Mouse (Mus musculus): Measurements from ENCODE around the gene Fbln2.

Gene Fbln2

DNA sequence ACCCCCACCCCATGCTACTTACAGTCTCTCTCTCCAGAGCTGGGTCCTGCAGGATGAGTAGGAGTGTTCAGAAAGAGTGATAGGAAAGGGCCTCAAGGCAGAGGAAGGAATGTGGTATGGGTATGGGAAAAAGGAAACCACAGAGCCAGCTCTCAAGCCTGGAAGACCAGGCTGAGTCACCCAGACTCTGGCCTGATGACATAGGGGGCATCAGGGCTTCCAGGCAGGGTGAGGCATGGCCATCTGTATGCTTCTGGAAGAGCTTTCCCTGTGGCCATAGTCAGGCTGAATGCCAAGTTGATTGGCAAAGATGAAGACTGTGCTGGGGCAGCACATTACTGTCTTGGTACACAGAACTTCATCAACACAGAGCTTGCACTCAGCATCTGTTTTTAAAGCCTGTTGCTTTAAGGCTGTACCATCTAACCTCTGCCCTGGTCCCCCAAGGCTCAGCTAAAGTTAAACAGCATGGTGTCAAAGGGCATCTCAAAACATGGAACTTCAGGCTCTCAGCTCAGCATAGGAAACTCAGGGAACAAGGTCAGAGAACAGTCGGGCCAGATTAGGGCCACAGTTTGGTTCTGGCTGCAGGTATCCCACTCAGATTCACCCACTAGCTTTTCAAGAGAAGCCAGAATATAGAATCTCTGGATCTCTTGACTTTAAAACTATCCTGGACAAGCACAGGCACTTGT is 19.3 kb upstream of the Fbln2 start:
- DNase-seq: no peak

DNA sequence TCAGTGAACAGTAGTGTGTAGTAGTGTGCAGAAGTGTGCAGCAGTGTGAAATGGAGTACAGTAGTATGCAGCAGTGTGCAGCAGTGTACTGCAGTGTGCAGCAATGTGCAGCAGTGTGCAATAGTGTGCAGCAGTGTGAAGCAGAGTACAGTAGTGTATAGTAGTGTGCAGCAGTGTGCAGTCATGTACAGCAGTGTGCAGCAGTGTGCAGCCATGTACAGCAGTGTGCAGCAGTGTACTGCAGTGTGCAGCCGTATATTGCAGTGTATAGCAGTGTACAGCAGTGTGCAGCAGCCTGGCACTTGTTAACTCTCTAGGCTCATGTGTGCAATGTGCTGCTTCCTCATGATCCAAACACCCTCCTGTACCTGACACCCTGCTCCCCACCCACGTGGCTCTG is 13.8 kb upstream of the Fbln2 start:
- no peak for DNase-seq

DNA sequence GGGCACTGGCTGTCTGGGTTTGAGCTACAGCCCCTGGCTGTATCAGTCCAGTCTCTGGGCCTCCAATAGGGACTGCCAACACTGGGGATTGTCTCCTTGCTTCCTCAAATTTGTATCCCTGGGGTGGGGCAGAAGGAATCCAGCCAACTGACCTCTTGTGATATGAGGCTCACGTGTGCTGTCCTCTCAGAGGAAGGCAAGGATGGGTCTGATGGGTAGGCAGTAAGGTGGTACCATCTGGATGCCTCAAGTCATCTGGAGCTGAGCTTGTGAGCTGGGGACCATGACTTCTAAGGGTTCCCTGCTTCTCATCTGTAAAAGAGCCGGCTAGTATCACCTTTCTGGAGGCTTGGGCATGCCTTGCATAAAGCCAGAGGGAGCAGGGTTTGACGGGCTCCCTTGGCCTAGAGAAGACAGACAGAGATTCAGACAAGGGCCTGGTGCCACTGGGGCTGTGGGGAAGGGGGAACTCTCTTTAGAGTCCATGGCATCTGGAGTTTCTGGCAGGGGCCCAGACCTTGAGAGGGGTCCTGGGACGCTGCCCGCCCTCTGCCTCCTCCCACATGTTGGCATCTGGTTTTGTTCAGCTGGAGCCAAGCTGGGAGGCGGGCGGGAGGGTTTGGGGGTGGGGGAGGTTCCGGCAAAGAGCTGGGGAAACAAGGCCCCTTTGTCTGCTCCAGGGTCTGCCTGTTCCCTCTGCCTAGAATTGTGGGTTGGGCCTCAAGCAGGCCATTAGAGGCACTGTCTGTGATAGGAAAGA is 11.6 kb upstream of the Fbln2 start:
- no peak for DNase-seq

DNA sequence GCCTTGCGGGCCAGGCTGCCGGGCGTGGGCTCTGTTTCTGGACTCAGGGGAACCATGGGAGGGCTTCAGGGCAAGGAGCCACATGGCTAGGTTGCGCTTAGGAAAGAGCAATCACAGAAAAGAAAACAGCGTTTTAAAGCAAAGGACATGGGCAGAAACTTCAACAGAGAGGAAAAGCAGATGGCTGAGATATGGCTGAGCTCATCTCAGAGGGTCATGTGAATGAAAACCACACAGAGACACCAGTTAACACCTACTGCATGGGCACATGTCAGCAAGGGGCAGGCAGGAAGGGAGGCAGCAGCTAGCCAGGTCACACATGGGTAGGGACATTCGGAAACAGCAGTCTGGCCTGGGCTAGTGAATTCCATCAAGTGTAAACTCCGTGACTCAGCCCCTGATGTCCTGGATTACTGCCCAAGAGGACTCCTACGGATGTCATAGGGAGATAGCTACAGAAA is 10.3 kb upstream of the Fbln2 start:
- no peak for DNase-seq

DNA sequence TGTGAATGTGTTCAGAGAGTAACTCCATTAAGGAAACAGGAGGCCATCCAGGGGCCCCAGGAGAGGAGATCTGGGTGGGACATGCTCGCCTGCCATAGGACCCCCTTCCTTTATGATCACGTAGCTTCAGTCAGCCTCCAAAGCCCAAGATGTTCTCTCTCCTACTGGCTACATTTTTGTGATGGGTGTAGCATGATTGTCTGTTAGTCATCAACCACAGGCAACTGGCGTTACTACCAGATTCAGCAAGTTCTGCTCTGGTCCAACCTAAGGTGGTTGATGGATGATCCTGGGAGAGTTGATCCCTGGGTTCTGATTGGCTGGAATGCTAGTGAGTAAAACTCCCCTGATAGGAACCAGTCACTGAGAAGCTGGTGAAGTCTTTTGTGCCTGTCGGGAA is 9.7 kb upstream of the Fbln2 start:
- DNase-seq: no peak

DNA sequence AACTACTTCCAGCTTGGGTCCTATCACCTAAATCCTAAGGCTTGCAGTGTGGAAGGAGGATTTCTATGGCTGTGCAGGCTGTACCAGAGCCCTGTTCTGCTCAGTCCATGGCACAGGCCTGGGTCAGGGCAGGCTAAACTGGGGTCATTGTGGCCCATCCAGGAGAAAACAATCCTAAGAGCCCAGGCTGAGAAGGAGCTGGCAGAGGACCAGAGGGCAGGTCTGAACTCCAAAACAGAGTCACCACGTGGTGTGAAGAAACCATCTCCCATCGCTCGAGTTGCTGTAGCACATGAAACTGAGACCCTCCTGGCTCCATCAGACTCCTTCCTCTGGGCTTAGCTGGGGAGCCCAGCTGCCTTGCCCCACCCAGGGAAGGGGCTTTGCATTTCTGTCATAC is 6.9 kb upstream of the Fbln2 start:
- no peak for DNase-seq

DNA sequence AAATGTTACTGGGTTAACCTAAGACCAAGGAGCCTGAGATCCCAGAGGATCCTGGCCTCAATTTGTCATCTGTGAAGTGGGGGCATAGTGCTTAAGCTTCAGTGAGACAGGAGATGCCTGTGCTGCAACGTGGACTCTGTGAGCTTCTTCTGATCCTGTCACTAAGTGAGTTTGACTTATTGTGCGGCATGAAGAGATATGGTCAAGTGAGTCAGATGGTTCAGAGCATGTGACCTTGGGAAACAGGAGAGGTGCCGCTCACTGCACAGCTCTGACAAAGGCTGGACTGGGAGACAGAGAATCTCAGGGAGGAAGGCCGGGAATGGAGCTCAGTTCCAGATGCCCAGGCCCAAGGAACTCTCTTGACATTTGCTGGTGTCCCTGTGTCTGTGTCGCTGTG is 6.5 kb upstream of the Fbln2 start:
- DNase-seq: no peak

DNA sequence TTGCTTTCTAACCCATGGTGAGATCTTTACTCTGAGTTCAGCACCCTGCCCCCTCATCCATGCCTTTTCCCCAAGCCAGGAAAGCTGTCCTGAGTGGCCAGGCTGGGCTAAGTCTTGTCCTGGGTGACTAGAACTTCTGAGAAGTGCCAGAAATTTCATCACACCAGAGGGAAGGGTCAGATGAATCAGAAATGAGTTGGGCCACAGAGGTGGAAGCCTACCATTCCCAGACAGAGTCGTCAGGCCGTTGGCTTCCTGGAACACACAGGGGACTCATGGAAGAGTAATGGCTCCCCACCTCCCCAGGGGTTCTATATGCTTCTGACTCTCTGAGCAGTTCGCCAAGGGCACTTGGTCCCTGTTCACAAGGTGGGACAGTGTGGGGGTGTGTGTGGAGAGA is 4.8 kb upstream of the Fbln2 start:
- no peak for DNase-seq

DNA sequence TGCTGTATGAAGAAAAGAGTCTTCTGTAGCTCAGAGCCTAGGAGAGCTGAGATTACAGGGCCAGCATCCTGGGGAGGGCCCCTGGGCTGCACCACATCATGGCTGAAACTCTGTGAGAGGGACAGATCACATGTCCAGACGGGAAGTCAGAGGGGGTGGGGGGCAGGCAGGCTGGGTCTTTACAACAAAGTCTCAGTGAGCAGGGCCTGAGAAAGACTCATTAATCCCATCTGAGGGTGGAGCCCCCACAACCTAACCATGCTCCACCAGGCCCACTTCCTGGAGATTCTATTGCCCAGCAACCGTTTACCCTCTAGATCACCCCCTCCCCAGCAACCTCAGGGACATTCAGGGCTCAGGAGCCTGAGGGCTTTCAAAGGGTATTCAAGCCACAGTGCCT is 2.5 kb upstream of the Fbln2 start:
- no peak for DNase-seq

DNA sequence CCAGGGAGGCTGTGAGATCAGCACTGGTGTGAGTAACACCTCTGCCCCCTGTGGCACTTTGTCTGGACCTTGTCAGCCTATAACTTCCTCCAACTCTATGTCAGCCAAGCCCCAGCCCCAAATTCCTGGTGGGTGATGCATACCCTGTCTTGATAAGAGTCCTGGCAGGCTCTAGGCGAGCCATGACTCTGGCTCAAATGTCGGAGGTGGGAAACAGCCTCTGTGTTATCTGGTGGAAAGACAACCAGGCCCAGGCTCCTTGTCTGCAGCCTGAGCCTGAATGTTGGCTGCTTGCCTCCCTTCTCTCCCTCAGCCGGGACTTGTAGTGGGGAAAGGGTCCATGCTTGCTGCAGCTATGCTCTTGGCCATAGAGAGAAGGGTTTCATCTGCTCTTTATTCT is 1.4 kb upstream of the Fbln2 start:
- DNase-seq: no peak

DNA sequence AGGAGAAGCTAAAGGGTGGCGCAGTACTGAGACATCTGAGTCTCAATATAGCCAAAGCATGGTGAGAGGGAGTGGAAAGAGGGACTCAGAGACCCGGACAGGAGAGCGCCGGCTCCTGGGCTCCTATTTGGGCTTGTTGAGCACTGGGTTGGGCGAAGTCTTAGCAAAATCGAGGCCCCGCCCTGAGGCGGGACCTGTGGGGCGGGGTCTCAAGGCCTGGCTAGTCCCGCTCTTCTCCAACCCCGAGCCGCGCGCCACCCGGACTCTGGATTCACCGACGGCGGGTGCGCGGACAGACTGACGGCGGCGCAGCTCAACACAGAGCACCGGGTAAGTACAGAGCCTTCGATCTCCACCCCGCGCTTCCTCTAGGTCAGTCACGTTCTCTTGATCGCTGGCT is 316 bp downstream of the Fbln2 start:
- peak; percentile 23 for DNase-seq

DNA sequence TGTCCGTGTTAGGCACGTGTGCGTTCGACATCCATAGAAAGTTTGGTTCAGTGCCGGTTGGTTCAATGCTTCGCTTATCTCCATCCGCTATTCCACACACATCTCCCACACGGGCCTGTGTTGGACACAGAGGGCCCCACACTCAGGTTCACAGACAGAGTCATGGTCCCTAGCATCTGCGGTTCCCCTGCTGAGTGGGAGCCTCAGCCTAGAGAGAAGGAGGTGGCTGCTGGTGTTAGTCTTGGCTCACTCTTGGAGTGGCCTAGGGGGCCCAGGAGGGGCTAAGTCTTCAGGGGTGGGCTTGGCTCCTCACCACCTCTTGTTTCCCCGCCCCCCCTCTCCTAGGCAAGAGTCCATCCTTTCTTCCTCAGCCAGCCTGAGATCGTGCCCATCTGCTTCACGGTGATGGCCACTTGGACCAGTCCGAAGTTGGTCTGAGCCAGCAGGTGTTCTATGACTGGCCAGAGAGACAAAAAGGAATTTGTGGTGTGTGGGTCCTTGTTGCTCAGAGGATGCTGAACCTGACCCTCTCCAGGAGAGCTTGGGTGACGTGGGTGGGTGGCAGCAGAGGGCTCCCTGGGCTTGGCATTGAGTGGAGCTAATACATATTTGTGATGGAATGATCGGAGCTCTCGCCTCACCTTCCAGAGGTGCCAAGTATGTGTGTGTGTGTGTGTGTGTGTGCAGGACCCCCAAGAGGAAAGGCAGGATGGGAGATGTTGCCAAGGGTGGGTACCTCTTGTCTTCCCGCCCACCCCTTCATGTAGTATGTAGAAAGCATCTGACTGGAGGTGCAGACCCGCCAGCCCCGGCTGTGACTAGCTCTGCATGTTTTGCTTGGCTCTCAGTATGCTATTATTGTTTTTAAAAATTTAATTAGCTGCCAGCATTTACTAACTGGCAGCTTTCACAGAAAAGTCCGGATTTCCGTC is 1.3 kb downstream of the Fbln2 start:
- no peak for DNase-seq

DNA sequence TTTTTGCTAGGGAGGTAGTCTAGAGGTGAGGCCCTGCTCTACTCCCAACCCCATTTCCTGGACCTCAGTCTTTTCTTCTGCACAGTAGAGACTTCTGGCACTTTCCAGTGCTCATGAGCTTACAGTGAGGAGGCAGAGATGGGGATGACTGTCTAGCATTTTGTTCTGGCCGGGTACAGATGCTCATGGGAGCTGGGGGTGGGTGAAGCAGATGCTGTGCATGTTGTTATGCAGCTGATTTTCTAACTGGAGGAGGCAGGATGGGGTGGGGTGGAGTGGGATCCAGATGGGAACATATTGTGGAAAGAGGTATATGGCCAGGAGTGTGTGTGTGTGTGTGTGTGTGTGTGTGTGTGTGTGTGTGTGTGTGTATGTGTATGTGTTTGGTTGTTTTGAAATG is 3.2 kb downstream of the Fbln2 start:
- no peak for DNase-seq

DNA sequence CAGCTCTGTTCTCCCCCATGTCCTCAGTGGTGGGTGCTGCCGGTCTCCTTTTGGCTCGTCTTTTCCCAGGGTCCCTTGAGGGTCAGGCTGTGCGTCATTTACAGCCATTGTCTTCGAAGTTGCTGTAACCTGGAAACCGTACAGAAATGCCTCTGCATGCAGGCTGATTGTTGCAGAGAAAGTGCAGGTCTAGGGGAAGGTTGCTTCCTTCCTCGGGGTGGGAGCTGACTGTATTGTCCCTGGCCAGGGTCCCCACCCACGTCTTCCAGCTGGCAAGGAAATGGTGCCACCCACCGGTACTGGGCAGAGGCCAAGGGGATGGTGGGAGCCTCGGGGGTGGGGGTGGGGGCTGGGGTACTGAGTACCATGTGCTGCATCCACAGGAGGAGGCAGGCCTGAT is 6.2 kb downstream of the Fbln2 start:
- no peak for DNase-seq

DNA sequence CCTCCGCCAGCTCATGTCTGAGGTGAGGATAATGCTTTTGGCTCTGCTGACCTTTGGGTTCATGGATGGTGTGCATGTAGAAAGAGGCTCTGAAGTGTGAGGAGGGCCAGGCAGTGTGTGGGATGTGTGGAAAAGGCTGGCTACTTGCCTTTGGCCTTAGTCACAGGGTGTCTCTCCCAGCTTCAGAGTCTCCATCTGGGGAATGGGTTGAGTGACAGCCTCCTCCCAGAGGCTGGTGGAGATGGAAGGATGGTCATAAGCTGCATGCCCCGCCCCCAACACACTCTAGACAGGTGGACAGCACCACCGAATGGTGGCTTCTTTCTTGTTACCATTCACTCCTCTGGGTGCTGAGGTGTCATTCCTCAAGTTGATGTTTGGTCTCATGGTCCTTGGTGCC is 6.6 kb downstream of the Fbln2 start:
- no peak for DNase-seq

DNA sequence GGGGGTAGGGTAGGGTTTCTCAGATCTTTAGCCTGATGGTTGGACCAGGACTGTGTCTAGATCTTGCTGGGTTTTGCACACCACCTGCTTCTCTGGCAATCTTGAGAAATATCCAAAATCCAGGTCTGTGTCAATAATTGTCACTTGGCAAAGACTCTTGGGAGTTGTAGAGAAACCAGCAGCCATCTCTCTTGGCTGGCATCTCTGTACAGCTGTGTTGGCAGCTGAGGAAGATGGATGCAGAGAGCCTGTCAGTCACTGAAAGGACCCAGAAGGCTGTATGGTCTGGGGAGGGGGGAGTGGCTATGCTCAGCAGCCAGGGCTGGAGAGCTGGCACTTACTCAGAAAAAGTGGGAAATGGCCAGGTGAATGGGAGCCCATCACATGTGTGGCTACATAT is 7.8 kb downstream of the Fbln2 start:
- DNase-seq: no peak

DNA sequence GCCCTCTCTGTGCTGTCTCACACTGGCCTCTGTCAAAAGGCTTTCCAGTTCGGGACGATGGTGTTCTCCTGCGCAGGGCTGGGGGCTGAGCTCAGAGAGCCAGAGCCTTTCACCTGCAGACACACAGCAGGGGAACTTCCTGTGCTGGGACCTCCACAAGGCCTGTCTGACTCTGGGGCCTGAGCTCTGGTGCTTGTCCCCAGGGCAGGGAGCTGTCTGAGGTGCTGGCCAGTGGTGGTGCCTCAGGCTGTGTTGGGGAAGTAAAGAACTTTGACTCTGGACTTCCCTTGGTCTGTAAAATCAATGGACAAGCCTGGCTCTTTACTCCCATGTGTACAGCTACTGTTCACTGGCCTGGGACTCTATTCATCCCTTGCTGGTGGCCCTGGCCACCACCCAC is 8.8 kb downstream of the Fbln2 start:
- DNase-seq: no peak

DNA sequence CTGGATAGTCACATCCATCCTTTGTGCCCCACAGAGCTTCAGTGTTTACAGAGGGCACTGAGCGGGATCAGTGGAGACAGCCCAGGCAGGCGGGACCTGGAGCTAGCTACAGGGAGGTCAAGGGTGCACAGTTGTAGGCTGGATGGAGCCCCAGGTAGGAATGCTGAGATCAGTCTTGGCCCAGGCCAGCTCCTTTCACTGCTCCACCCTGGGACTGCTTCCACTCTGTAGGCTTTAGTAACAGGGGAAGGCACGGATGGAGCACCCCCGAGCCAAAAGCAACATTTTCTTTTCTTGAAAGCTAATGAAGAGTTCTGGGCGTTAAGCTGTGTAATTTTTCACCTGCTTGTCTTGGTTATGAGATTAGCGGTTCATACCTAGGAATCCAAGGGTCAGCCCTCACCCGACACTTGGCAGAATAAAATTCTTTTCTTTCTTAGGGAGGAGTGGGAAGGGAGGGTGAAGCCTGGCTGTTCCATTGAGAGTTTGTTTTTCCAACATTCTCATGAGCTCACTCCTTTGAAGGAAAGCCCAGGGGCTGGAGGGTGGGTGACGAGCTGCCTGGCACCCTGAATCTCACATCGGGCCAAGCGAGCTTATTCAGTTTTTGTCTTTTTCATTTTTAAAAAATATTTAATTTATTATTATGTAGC is 10.6 kb downstream of the Fbln2 start:
- no peak for DNase-seq

DNA sequence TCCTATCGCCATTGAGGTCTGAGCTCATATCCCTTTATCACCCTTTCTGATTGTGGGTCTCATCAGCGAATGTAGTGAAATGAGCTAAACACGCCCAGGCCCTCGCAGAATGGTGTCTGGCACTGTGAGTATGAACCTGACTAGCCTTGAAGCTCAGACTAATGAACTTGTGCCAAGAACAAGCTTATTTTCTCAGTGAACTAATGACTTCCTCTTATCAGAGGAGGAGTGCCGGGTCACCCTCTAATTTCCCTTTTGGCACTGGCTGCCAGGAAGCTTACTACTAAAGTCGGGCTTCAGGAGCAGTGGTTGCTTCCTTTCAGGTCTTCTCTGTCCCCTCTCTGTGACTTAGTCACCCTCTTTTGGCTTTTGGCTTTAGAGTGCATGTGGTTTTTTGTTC is 12.7 kb downstream of the Fbln2 start:
- no peak for DNase-seq

DNA sequence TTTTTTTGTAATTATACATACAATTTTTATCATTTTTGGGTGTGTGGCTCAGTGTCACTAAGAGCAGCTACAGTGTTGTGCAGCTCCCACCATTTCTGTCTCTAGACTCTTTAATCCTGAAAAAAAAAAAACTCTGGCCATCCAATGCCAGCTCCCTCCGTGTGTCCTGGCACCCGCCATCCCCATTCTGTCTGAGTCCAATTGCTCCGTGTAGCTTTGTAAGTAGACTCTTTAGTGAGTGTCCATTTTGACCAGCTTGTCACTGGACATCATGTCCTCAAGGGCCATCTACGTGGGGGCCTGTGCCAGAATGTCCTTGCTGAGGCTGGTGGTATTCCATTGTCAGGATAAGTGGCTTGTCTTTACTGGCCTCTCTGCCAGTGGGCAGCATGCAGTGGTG is 13.1 kb downstream of the Fbln2 start:
- DNase-seq: no peak

DNA sequence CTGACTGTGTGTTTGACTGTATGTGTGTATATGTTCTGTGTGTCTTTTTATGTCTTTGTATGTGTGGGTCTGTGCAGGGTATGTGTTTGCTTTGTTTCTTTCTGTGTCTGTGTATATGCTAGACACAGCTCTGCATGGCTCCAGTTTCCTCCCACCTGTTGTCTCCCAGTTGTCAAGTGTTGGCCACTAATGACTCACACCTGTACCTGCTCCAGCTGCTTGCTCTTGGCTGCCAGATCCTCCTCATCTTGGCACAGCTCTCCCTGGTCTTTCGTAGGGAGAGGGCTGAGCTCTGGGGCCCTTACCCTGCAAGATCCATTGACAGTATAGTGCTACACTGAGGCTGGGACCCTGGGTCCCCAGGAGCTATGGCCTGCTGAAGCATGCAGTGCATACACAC is 13.8 kb downstream of the Fbln2 start:
- no peak for DNase-seq

DNA sequence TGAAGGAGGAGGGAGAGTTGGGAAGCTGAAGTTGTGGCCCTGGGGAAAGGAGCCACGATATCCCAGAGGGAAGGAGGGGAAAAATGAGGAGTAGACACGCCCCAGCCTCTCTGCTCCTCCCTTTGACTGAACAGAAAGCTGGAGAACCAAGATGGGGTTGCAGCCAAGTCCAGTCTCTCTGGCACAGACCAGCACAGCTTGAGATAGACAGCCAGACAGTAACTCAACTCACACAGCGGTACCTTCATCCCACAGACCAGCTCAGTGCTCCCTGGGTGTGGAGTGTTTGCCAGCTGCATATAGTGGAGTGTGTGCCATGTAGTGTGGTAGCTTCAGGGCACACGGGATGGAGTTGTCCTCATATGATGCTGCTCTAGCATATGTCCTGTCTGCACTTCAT is 16.7 kb downstream of the Fbln2 start:
- no peak for DNase-seq

DNA sequence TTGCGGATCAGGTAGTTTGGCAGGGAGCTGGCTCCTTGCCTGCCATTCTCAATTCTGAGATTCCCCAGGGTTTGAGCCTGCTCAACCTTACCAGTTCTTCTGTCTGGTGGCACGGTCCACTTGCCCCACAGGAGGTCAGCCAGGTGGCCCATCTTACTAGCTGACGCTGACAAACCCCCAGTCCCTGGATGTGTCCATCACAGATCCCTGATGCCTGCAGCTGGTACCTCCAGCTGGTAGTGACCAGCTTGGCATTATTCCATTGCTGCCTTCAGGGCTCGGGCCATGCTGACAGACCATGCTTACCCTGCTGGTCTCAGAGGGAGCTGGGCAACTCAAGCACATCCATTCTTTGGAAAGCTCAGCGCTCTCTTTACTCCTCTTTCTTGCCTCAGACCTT is 18.7 kb downstream of the Fbln2 start:
- DNase-seq: no peak

Measured in kidney, adult 18-20 months (tissue).